Mouse (Mus musculus): Measurements from ENCODE around the gene Tbk1. TPM values are rescaled to one million over a fixed set of nuclear protein-coding genes. Genes with fewer than 3 reads are reported as not detected.
A peak's percentile ranks its signal among the peaks of the same experiment; 100 is the strongest.

Gene Tbk1
- polyA plus RNA-seq, 1 experiment from 2014 or later, result 36.3 TPM

DNA sequence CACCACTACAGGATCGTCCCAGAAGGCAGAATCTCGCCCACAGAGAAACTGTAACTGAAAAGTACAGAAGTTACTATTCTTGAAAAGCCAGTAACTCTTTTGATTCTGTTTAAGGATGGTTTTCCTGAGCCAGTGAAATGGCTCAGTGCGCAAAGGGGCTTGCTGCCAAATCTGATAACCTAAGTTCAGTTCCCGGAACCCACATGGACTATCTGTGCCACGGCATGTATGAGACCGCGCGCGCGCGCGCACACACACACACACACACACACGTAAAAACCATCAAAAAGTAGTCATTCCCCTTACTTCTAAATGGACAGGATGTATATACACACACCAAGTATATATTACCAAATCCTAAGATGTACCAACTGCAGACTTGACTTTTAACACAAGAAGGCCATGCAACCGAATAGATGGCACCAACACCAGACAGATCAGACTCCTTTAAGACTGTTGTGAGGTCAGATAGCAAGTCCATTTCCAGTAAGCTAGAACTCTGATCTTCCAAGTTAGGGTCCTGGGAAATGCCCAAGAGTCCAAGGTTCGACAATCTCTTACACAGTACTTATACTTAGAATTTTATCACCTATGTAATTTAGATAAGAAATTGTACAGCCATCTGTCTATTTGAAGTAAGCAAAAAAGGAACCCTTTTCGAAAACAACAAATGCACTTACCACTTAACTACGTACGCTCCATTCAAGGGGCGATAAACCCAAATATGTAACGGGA, 1.4 kb downstream of the Tbk1 start:
- WGBS, result 89% methylated on average over 20 of the region's 20 CpGs
- no peaks in the 10 kb centered on the region for H3K9me3 ChIP-seq
- peak overlapping the region; percentile 77 for H3K4me3 ChIP-seq
- H3K4me1 ChIP-seq, result peaks cover 13% of the 10 kb centered on the region
- H3K36me3 ChIP-seq, result peaks cover 22% of the 10 kb centered on the region
- ATAC-seq (replicated peaks), result no peak
- no peak overlapping the region for H3K27ac ChIP-seq (replicated peaks)
- peak overlapping the region; percentile 81; the same call in 1 of the 2 replicates for H3K9ac ChIP-seq (replicated peaks)
- H3K27me3 ChIP-seq, result no peaks in the 10 kb centered on the region
- peak overlapping the region; percentile 66 for H3K4me2 ChIP-seq (replicated peaks)

DNA sequence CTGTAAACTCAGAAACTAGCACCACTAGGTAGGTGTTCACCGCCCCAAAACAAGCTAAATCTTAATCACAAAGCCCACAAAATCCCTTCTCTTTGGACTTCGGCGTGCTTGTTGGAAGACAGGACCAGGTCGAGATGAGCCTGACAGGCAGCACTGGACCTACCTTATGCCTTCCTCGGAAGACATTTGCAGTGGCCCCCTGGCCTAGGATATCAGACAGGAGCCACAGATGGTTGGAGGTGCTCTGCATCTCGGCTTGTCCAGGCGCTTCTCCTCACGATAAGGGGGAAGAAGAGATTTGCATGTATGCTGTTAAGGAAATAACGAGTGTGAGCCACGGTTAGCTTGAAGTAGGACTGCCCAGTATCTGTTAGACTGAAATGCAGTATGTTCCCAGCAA, 2.6 kb downstream of the Tbk1 start:
- Histone ChIP-seq H3K9ac (replicated peaks) (no peak overlapping the region), H3K27me3 (no peaks in the 10 kb centered on the region), H3K27ac (replicated peaks) (no peak overlapping the region), H3K4me2 (replicated peaks) (no peak overlapping the region), H3K9me3 (no peaks in the 10 kb centered on the region), H3K4me1 (peaks cover 13% of the 10 kb centered on the region), H3K4me3 (no peak overlapping the region), H3K36me3 (peaks cover 22% of the 10 kb centered on the region)
- no peak for ATAC-seq (replicated peaks)
- 94% methylated on average over 10 of the region's 10 CpGs for WGBS

DNA sequence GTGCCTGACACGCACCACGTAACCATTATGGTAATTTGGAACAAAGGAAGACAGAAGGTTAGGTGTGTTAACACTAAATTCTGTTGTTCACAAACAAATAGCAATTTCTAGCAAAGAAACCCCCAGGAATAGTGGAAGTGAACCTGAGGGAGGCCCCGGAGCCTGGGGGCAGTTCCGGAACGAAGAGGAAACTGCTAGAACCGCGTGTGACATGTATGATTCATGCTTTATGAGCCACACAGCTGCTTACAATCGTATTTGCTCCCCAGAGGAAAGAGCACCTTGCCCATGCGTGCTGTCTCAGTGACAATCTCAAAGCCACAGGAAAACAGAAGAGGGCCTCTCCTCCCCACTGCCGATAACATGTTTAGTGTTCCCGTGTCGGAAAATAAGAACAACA, 3.6 kb downstream of the Tbk1 start:
- no peak for ATAC-seq (replicated peaks)
- Histone ChIP-seq H3K4me3 (no peak overlapping the region), H3K4me2 (replicated peaks) (no peak overlapping the region), H3K36me3 (peaks cover 27% of the 10 kb centered on the region), H3K27me3 (no peaks in the 10 kb centered on the region), H3K4me1 (peaks cover 13% of the 10 kb centered on the region), H3K27ac (replicated peaks) (no peak overlapping the region), H3K9me3 (no peaks in the 10 kb centered on the region), H3K9ac (replicated peaks) (no peak overlapping the region)
- WGBS, result 94% methylated on average over 12 of the region's 12 CpGs

DNA sequence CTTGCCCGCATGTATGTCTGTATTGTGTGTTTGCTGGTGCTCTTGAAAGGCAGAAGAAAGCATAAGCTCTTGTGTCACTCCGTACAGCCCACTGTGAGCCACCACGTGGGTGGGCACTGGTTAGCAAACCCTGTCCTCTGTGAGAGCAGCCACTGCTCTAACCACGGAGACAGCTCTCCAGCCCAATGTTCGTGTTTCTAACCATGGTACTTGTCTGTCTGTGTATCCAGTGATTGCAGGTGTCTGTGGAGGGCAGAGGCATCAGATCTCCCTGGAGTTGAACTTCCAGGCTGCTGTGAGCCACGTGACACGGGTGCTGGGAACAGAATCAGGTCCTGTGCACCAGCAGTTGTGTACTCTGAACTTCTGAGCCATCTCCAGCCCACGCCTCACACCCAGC, 4.3 kb downstream of the Tbk1 start:
- no peak overlapping the region for H3K9ac ChIP-seq (replicated peaks)
- H3K27ac ChIP-seq (replicated peaks), result no peak overlapping the region
- ATAC-seq (replicated peaks), result no peak
- 92% methylated on average over 8 of the region's 8 CpGs for WGBS
- H3K4me1 ChIP-seq, result peaks cover 13% of the 10 kb centered on the region
- no peaks in the 10 kb centered on the region for H3K27me3 ChIP-seq
- H3K4me3 ChIP-seq, result no peak overlapping the region
- no peaks in the 10 kb centered on the region for H3K9me3 ChIP-seq
- H3K4me2 ChIP-seq (replicated peaks), result no peak overlapping the region
- H3K36me3 ChIP-seq, result peaks cover 33% of the 10 kb centered on the region

DNA sequence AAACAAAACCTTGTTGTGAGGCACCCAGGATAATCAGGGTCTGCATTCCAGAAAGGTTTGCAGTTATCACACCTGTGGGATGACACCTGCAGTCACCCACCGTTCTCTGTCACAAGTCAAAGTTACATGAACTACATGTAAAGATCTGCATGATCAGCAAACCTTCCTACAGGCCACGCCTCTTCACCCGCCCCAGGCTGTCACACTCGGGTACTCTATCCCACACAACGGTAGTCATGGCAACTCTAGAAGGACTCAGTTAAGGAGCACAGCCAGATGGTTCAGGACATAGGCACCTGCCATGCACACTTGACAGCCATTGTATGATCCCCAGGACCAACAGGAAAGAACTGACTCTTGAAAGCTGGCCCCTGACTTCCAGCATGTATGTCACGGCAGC, 5.2 kb downstream of the Tbk1 start:
- no peak overlapping the region for H3K9ac ChIP-seq (replicated peaks)
- no peaks in the 10 kb centered on the region for H3K9me3 ChIP-seq
- WGBS, result 75% methylated on average over 6 of the region's 6 CpGs
- H3K4me2 ChIP-seq (replicated peaks), result no peak overlapping the region
- no peak overlapping the region for H3K27ac ChIP-seq (replicated peaks)
- ATAC-seq (replicated peaks), result no peak
- H3K27me3 ChIP-seq, result no peaks in the 10 kb centered on the region
- peaks cover 33% of the 10 kb centered on the region for H3K36me3 ChIP-seq
- H3K4me1 ChIP-seq, result peaks cover 13% of the 10 kb centered on the region
- H3K4me3 ChIP-seq, result no peak overlapping the region

DNA sequence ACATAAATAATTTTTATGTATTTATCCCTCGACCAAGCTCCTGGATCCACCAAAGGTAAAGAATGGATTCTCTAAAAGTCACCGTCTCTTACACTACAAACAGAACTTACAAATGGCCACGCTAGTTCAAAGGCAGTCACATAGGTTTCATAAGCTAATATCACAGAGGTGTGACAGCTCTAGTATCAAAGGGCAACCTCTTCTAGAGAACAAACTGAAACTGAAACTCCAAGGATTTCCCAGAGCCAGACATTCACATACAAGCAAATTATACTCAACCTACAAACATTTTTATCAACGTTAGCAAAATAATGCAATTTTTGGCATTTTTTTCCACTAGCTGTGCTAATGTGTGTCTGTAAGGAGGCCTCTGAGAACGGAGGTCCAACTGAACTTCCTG, 6.2 kb downstream of the Tbk1 start:
- Histone ChIP-seq H3K27ac (replicated peaks) (no peak overlapping the region), H3K4me2 (replicated peaks) (no peak overlapping the region), H3K4me3 (no peak overlapping the region), H3K4me1 (peaks cover 6% of the 10 kb centered on the region), H3K9me3 (no peaks in the 10 kb centered on the region), H3K27me3 (no peaks in the 10 kb centered on the region), H3K9ac (replicated peaks) (no peak overlapping the region), H3K36me3 (peaks cover 38% of the 10 kb centered on the region)
- ATAC-seq (replicated peaks), result no peak
- WGBS, result 98% methylated on average over 5 of the region's 5 CpGs

DNA sequence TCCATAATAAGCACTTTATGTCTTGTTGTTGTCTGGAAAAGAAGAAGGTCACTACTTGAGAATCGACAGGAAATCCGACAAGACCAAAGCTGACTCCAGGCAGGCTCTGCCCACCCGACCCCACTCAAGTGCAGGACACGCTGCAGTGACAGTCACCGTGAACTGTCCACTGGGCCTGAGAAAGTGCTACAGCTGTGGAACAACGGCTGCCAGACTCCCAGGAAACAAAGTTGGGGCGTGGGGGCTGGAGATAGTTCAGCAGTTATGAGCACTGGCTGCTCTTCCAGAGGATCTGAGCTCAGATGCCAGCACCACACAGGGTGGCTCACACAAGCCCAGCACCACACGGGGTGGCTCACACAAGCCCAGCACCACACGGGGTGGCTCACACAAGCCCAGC, 10.2 kb downstream of the Tbk1 start:
- no peak overlapping the region for H3K4me3 ChIP-seq
- no peaks in the 10 kb centered on the region for H3K4me1 ChIP-seq
- H3K4me2 ChIP-seq (replicated peaks), result no peak overlapping the region
- peaks cover 36% of the 10 kb centered on the region for H3K36me3 ChIP-seq
- no peak for ATAC-seq (replicated peaks)
- no peak overlapping the region for H3K9ac ChIP-seq (replicated peaks)
- H3K27me3 ChIP-seq, result no peaks in the 10 kb centered on the region
- WGBS, result 90% methylated on average over 9 of the region's 9 CpGs
- H3K9me3 ChIP-seq, result no peaks in the 10 kb centered on the region
- H3K27ac ChIP-seq (replicated peaks), result no peak overlapping the region

DNA sequence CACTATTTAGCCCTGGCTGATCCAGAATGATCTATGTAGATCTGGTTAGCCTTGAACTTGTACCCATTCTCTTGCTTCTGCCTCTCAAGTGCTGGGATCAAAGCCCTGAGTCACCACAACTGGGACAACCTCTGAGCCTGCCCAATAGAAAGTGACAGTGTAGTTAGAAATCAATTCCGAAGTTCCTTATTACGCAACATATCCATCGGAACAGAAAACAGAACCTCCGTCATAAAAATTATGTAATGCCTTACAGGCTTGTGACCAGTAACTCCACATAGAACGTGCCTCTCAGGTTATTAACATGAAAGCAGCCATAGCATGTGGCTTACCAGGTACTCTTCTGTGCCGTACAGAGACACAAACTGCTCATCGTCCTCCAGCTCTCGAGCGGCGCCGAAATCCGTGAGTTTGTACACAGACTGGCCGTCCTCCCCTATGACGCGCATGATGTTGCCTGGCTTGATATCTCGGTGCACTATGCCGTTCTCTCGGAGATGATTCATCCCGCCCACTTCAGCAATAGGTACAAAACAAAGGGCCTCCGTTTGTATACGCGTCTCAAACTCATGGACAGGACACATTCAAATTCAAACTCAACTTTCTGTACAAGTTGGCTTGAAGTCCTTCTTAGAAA, 15.0 kb downstream of the Tbk1 start:
- 96% methylated on average over 22 of the region's 22 CpGs for WGBS
- H3K4me3 ChIP-seq, result no peak overlapping the region
- no peak for ATAC-seq (replicated peaks)
- no peaks in the 10 kb centered on the region for H3K9me3 ChIP-seq
- H3K36me3 ChIP-seq, result peaks cover 42% of the 10 kb centered on the region
- peaks cover 13% of the 10 kb centered on the region; the same call in 1 of the 2 replicates for H3K4me1 ChIP-seq
- H3K27ac ChIP-seq (replicated peaks), result no peak overlapping the region
- H3K27me3 ChIP-seq, result no peaks in the 10 kb centered on the region
- H3K4me2 ChIP-seq (replicated peaks), result no peak overlapping the region
- H3K9ac ChIP-seq (replicated peaks), result no peak overlapping the region

DNA sequence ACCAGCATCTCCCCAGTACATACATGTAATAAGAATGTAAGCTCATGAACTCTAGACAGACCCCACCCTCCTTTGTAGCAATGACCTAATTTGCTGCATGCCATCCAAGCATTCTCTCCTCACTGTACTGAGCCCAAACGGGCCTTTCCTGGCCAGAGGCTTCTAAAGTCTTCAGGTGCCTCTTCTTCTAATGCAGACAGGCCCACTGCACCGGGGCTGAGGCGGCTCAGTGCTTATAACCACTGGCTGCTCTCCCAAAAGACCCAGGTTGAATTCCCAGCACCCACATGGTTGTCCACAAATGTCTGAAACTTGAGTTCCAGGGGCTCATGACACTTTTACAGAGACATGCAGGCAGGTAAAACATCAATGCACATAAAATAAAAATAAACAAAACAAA, 15.6 kb downstream of the Tbk1 start:
- Histone ChIP-seq H3K4me1 (peaks cover 13% of the 10 kb centered on the region; the same call in 1 of the 2 replicates), H3K9ac (replicated peaks) (no peak overlapping the region), H3K27me3 (no peaks in the 10 kb centered on the region), H3K36me3 (peaks cover 42% of the 10 kb centered on the region), H3K4me2 (replicated peaks) (no peak overlapping the region), H3K4me3 (no peak overlapping the region), H3K27ac (replicated peaks) (no peak overlapping the region), H3K9me3 (no peaks in the 10 kb centered on the region)
- 95% methylated on average over 3 of the region's 3 CpGs for WGBS
- no peak for ATAC-seq (replicated peaks)

DNA sequence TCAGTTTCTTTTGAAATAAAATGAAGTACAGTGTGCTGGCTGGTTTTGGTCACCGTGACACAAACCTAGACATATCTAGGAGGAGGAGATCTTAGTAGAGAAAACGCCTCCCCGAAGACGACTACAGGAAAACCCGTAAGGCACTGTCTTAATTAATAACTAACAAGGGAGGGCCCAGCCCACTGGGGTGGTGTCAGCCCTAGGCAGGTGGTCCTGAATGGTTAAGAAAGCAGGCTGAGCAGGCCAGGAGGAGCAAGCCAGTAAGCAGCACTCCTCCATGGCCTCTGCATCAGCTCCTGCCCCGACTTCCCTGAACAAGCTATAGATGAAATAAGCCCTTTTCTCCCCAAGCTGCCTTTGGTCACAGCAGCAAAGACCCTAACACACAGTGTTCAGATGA, 16.8 kb downstream of the Tbk1 start:
- Histone ChIP-seq H3K27me3 (no peaks in the 10 kb centered on the region), H3K9me3 (no peaks in the 10 kb centered on the region), H3K4me2 (replicated peaks) (no peak overlapping the region), H3K4me1 (peaks cover 13% of the 10 kb centered on the region; the same call in 1 of the 2 replicates), H3K36me3 (peaks cover 41% of the 10 kb centered on the region), H3K9ac (replicated peaks) (no peak overlapping the region), H3K27ac (replicated peaks) (peak overlapping the region; percentile 57; the same call in 1 of the 2 replicates), H3K4me3 (no peak overlapping the region)
- 57% methylated on average over 6 of the region's 6 CpGs for WGBS
- ATAC-seq (replicated peaks), result no peak

DNA sequence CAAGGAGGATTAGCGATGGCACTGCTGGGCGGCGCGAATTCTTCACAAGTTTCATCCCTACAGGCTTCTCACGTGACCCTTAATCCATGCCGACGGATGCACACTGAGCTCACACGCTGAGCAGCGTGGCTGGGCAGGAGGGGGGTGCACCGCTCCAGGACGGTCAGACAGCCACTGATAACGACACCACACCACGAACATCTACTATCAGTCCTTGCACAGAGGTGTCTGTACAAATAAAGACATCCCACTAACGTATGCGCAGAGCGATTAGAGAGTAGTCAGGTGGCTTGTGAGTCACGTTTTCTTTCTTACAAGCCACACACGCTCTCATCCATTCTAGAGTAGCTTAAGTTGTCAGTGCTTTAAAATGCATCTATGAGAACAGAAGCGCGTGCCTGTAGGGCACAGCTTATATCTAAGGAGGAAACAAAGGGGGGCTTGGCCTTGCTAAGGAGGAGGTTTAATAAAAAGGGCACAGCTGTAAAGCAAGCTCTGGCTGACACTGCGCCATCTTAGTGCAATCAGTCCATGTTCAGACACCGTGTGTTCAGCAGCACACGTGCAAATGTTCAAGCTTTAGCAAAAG, 17.5 kb downstream of the Tbk1 start:
- peak overlapping the region; percentile 57 for H3K27ac ChIP-seq (replicated peaks)
- peak overlapping the region; percentile 35 for H3K4me2 ChIP-seq (replicated peaks)
- peak; percentile 77 for ATAC-seq (replicated peaks)
- no peaks in the 10 kb centered on the region for H3K9me3 ChIP-seq
- WGBS, result 5% methylated on average over 23 of the region's 23 CpGs
- no peaks in the 10 kb centered on the region for H3K27me3 ChIP-seq
- H3K4me1 ChIP-seq, result peaks cover 13% of the 10 kb centered on the region; the same call in 1 of the 2 replicates
- no peak overlapping the region; the same call in 1 of the 2 replicates for H3K9ac ChIP-seq (replicated peaks)
- H3K4me3 ChIP-seq, result peak overlapping the region; percentile 21
- peaks cover 44% of the 10 kb centered on the region for H3K36me3 ChIP-seq

DNA sequence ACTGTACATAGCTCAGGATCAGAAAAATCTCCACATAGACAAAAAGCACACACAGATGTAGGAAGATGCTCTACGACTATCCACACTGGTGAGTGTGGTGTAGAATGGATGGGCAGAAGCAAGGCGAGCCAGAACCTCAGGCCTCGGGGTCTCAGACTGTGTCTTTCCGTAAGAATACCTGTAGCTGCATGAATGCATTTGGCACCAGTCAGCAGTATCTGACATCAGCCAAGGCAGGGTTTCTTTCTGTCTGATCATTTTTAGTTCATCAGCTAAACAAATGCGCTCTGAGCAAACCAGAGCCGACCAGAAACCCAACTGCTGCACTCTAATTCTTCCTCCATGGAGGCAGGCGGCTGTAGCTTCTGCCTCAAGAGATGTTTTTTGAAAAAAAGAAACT, 18.1 kb downstream of the Tbk1 start:
- peaks cover 13% of the 10 kb centered on the region; the same call in 1 of the 2 replicates for H3K4me1 ChIP-seq
- no peaks in the 10 kb centered on the region for H3K9me3 ChIP-seq
- peak; percentile 32; the same call in 1 of the 2 replicates for ATAC-seq (replicated peaks)
- peak overlapping the region; percentile 21 for H3K4me3 ChIP-seq
- peaks cover 47% of the 10 kb centered on the region for H3K36me3 ChIP-seq
- no peak overlapping the region for H3K9ac ChIP-seq (replicated peaks)
- WGBS, result 48% methylated on average over 7 of the region's 7 CpGs
- peak overlapping the region; percentile 35; the same call in 1 of the 2 replicates for H3K4me2 ChIP-seq (replicated peaks)
- H3K27me3 ChIP-seq, result no peaks in the 10 kb centered on the region
- no peak overlapping the region for H3K27ac ChIP-seq (replicated peaks)

All from forebrain, embryonic 15.5 days (tissue).